Mouse (Mus musculus) stomach, embryonic 15.5 days (tissue): ENCODE data around the gene Macrod1. TPM values are rescaled to one million over a fixed set of nuclear protein-coding genes. Genes with fewer than 3 reads are reported as not detected.
A peak's percentile ranks its signal among the peaks of the same experiment; 100 is the strongest.

ENCODE experiments used
- ATAC-seq: fragments of 200-750 bp; cut with Nextera tagmentation; 2 replicates; pipeline ENCODE4 v1.8.0; 2017; ENCODE audit warnings: low read depth, moderate number of reproducible peaks, moderate TSS enrichment; ENCODE audit not compliant: insufficient read depth, low FRiP score
- H3K27ac ChIP-seq: fragments of 300-500 bp; sonication (generic); 2 replicates; pipeline ENCODE4 v1.5.1; 2015; ENCODE audit warnings: mild to moderate bottlenecking, inconsistent platforms
- H3K27me3 ChIP-seq: fragments of 300-500 bp; sonication (generic); replicated peaks from 2 replicates; pipeline ENCODE4 v1.6.1; 2015; ENCODE audit warnings: inconsistent platforms
- H3K36me3 ChIP-seq: fragments of 300-500 bp; sonication (generic); 2 replicates; pipeline ENCODE4 v1.6.1; 2015; ENCODE audit warnings: inconsistent platforms
- H3K4me1 ChIP-seq: fragments of 300-500 bp; sonication (generic); 2 replicates; pipeline ENCODE4 v1.6.1; 2015; ENCODE audit warnings: inconsistent platforms
- H3K4me2 ChIP-seq: fragments of 300-500 bp; sonication (generic); 2 replicates; pipeline ENCODE4 v1.6.1; 2015; ENCODE audit warnings: mild to moderate bottlenecking, inconsistent platforms
- H3K4me3 ChIP-seq: fragments of 300-500 bp; sonication (generic); replicated peaks from 2 replicates; pipeline ENCODE4 v1.5.1; 2015; ENCODE audit warnings: inconsistent platforms
- H3K9ac ChIP-seq: fragments of 300-500 bp; sonication (generic); 2 replicates; pipeline ENCODE4 v1.6.1; 2015; ENCODE audit warnings: inconsistent platforms
- H3K9me3 ChIP-seq: fragments of 300-500 bp; sonication (generic); 2 replicates; pipeline ENCODE4 v1.6.1; 2016; ENCODE audit warnings: inconsistent platforms
- WGBS: fragments of 180-500 bp; shearing (Covaris S2); methylation state at CpG from one replicate; pipeline ENCODE4 v1.1.7; 2015; 5-methylcytosine and 5-hydroxymethylcytosine counted together
- polyA plus RNA-seq: library from polyadenylated mRNA; unstranded; fragments of >200 nt; fragmentation: Nextera tagmentation; extraction: Ambion mirVana; gene quantifications from 2 replicates; pipeline ENCODE4 v1.2.1, GENCODE M21; 2015

Gene Macrod1
- polyA plus RNA-seq, 1 experiment from 2014 or later: 13.3 TPM

- Histone ChIP-seq H3K4me3 (peak overlapping the region; percentile 66), H3K27me3 (peaks cover 33% of the 10 kb centered on the region), H3K4me1 (peaks cover 23% of the 10 kb centered on the region), H3K9me3 (no peaks in the 10 kb centered on the region), H3K9ac (no peak overlapping the region), H3K27ac (no peak overlapping the region), H3K4me2 (peak overlapping the region; percentile 100), H3K36me3 (no peaks in the 10 kb centered on the region)
- WGBS: 1% methylated on average over 14 of the region's 15 CpGs
- ATAC-seq: no peak
These were observed 109.6 kb downstream of the Macrod1 start for GRCm38 (mm10) chr19:7166200-7166711.

DNA sequence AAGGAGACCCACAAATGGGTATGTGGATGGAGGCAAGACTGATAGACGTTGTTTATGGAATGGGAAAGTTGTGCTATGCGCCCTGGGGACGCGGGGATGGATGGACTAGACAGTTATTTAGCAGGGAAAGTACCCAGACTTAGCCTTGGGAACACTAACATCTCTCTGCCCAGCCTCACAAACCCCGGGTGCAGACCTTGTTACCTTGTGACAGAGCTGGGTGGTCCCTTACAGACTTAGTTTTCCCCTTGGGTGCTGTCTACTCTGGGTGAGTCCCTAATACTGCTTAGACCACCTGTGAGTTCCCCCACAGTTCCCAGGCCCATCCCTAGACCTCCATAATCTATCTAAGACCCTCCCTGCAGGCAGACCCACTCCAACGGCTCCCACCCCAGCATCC, 110.2 kb downstream of the Macrod1 start:
- Histone ChIP-seq H3K4me2 (no peak overlapping the region), H3K4me1 (peaks cover 28% of the 10 kb centered on the region), H3K36me3 (no peaks in the 10 kb centered on the region), H3K27ac (no peak overlapping the region), H3K9me3 (no peaks in the 10 kb centered on the region), H3K4me3 (no peak overlapping the region), H3K27me3 (peaks cover 33% of the 10 kb centered on the region), H3K9ac (no peak overlapping the region)
- no peak for ATAC-seq
- 23% methylated on average over 6 of the region's 6 CpGs for WGBS

DNA sequence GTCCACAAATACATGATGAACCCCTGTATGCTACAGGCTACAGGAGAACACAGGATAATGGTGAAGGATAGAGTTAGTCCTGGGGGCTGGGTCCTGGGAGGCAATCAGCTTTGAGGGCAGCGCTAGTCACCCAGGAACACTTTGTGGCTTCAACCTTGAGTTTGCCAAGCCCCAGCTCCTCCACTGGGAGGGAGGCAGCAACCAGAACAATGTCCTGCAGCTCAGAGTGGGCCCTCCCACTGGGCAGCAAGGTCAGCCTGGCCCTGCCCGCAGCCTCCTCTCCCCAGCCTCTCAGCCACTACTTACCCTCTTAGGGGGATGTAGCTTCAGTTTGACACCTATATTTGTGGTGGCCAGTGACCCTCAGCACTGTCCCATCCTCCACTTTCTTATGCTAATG, 111.8 kb downstream of the Macrod1 start:
- Histone ChIP-seq H3K9me3 (no peaks in the 10 kb centered on the region), H3K27ac (no peak overlapping the region), H3K27me3 (peaks cover 33% of the 10 kb centered on the region), H3K4me1 (peaks cover 36% of the 10 kb centered on the region), H3K4me3 (no peak overlapping the region), H3K4me2 (no peak overlapping the region), H3K36me3 (no peaks in the 10 kb centered on the region), H3K9ac (no peak overlapping the region)
- WGBS: 58% methylated on average over 2 of the region's 2 CpGs
- ATAC-seq: no peak

DNA sequence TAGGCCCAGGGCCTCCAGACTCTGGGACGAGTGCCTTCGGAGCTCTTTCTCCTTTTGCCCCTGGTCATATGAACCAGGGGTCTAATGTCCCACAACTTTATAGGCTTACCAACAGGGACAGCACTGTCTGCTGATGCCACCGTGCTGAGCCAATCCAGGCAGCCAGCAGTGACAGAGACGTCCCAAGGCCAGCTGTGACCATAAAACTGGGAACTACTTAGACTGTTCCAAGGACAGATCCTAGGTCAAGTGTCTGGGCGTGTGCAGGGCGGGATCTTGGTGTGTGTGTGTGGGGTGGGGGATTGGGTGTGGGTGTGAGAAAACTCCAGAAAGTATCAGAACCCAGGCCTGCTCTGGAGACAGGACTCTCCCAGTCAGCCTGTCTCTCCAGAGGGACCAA, 114.3 kb downstream of the Macrod1 start:
- no peak overlapping the region for H3K4me2 ChIP-seq
- no peak overlapping the region for H3K4me3 ChIP-seq
- H3K36me3 ChIP-seq: no peaks in the 10 kb centered on the region
- WGBS: 69% methylated on average over 6 of the region's 6 CpGs
- H3K4me1 ChIP-seq: peaks cover 22% of the 10 kb centered on the region
- H3K9ac ChIP-seq: no peak overlapping the region
- no peaks in the 10 kb centered on the region for H3K9me3 ChIP-seq
- no peak for ATAC-seq
- H3K27ac ChIP-seq: no peak overlapping the region
- peaks cover 16% of the 10 kb centered on the region for H3K27me3 ChIP-seq

GRCm38 (mm10) chr19:7171447-7171846, 114.8 kb downstream of the Macrod1 start:
- Histone ChIP-seq H3K36me3 (no peaks in the 10 kb centered on the region), H3K4me2 (no peak overlapping the region), H3K9ac (no peak overlapping the region), H3K27ac (no peak overlapping the region), H3K4me1 (peaks cover 22% of the 10 kb centered on the region), H3K4me3 (no peak overlapping the region), H3K9me3 (no peaks in the 10 kb centered on the region), H3K27me3 (peaks cover 10% of the 10 kb centered on the region)
- 17% methylated on average over 8 of the region's 8 CpGs for WGBS
- no peak for ATAC-seq

DNA sequence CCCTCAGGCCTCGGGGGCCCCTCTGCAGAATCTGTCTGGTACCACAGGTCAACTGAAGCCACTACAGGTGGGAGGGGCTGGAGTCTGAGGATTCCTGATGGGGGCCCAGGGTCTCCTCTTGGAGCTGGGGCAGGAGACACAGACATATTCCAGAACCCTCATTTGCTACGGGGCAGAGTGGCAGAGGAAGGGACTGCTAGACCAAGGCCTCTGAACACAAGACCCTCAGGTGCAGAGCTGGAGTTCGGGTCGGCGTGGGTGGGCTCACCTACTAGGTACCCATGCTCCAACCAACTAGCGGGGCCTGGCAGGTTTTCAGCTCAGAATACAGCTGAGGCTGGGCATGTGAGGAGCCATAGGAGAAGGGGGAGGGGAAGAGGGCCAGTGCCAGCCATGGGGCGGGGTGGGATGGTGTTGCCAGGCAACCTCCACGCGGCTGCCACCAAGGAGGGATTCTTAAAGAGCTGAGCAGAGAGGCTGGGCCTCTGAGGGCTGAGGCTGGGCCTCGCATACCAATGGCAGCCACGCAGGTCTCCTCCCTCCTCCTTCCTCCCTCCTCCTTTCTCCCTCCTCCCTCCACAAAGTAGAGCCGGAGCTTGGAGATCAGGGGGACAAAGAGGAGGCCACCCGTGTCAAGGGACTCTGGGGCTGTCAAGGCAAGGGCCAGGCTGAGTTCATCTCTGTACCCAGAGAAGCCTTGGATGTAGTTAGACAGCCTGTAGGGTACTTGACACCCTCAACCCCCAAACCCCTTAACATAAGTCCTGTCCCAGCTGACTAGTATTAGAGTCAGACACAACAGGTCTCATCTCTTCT, 115.6 kb downstream of the Macrod1 start:
- H3K27ac ChIP-seq: no peak overlapping the region
- no peak overlapping the region for H3K4me3 ChIP-seq
- H3K9me3 ChIP-seq: no peaks in the 10 kb centered on the region
- WGBS: 20% methylated on average over 11 of the region's 13 CpGs
- peaks cover 2% of the 10 kb centered on the region; the same call in 1 of the 2 replicates for H3K27me3 ChIP-seq
- ATAC-seq: peak; percentile 71
- no peak overlapping the region; the same call in 1 of the 2 replicates for H3K9ac ChIP-seq
- peaks cover 23% of the 10 kb centered on the region for H3K4me1 ChIP-seq
- no peak overlapping the region for H3K4me2 ChIP-seq
- H3K36me3 ChIP-seq: no peaks in the 10 kb centered on the region

DNA sequence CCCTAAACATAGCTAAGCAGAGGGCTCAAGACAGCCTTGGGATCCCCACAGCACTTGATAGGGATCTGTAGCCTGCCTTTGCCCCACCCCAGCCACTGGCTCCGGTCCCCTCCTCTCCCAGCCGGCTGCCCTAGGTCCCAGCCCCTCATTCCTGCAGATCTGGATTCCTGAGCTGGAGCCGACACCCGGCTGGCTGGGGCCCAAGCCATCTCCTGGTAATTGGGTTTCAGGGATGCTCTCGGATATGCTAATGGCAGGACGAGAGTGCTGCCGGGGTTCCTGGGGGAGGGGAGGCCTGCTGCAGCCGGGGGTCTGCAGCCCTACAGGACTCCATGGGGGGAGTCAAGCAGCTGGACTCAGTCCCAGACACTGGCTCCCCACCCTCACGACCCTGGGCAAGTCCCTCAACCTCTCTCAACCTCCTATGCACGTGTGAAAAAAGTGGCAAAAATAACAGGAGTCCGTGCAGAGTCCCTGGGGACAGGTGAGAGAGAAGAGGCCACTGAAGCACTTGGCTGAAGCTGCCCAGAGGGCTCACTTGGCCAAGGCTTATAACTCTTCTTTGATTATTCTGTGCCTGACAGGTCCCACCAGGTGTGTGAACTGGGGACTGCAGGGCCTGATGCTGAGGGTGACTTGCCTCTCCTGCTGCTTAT, 119.6 kb downstream of the Macrod1 start:
- no peak overlapping the region for H3K9ac ChIP-seq
- no peaks in the 10 kb centered on the region for H3K36me3 ChIP-seq
- no peak overlapping the region for H3K4me2 ChIP-seq
- no peak overlapping the region for H3K27ac ChIP-seq
- H3K27me3 ChIP-seq: no peaks in the 10 kb centered on the region
- H3K4me1 ChIP-seq: peaks cover 33% of the 10 kb centered on the region
- H3K4me3 ChIP-seq: no peak overlapping the region
- no peaks in the 10 kb centered on the region for H3K9me3 ChIP-seq
- ATAC-seq: no peak
- 17% methylated on average over 11 of the region's 11 CpGs for WGBS

DNA sequence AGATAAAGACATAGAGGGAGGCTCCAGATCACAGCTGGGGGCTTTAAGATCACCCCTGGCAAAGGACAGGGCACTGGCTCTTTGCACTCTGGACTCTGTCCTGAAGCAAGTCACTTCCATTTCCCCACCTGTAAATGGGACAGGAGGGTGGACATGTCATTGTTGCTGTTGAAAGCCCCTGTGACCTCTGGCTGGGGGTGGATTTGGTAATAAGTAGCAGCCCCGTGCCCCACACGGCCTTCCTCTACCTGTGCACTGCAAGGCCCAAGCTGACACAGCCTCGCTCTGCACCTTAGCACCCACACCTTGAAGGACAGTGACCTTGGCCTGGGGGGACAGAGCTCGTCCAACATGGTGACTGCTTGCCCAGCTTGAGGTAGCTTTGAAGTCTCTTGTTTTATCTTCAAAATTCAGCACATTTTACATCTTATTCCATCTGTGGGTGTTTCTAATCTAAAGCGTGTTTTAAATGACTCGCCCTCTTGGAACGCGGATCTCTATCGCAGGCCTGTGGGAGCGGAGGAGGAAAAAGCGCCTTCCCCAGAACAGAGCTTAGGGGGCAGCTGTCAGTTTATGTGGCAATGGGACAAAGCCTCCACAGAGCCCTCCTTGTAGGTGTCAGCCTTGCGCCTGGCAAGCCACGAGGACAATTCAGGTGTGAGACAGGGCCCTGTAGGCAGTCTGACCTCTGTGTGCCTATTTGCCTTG, 121.3 kb downstream of the Macrod1 start:
- no peak overlapping the region for H3K4me3 ChIP-seq
- no peak for ATAC-seq
- no peak overlapping the region for H3K9ac ChIP-seq
- H3K27me3 ChIP-seq: no peaks in the 10 kb centered on the region
- H3K36me3 ChIP-seq: no peaks in the 10 kb centered on the region
- H3K4me2 ChIP-seq: no peak overlapping the region
- H3K9me3 ChIP-seq: no peaks in the 10 kb centered on the region
- H3K27ac ChIP-seq: peak overlapping the region; percentile 1; the same call in 1 of the 2 replicates
- peaks cover 32% of the 10 kb centered on the region for H3K4me1 ChIP-seq
- whole genome bisulfite sequencing: 52% methylated on average over 13 of the region's 13 CpGs

GRCm38 (mm10) chr19:7178841-7179452, 122.3 kb downstream of the Macrod1 start:
- H3K4me3 ChIP-seq: no peak overlapping the region
- WGBS: 53% methylated on average over 3 of the region's 3 CpGs
- H3K4me2 ChIP-seq: no peak overlapping the region
- no peak for ATAC-seq
- 0 out of 2 replicates have a peak, but pooled peaks cover 7% of the 10 kb centered on the region for H3K27me3 ChIP-seq
- no peaks in the 10 kb centered on the region for H3K36me3 ChIP-seq
- peaks cover 32% of the 10 kb centered on the region for H3K4me1 ChIP-seq
- no peaks in the 10 kb centered on the region for H3K9me3 ChIP-seq
- H3K9ac ChIP-seq: no peak overlapping the region
- no peak overlapping the region for H3K27ac ChIP-seq

GRCm38 (mm10) chr19:7180756-7181405, 124.3 kb downstream of the Macrod1 start:
- Histone ChIP-seq H3K27me3 (0 out of 2 replicates have a peak, but pooled peaks cover 7% of the 10 kb centered on the region), H3K4me3 (no peak overlapping the region), H3K27ac (no peak overlapping the region), H3K9me3 (no peaks in the 10 kb centered on the region), H3K9ac (no peak overlapping the region), H3K4me2 (no peak overlapping the region), H3K4me1 (peaks cover 39% of the 10 kb centered on the region), H3K36me3 (no peaks in the 10 kb centered on the region)
- ATAC-seq: no peak
- 79% methylated on average over 8 of the region's 8 CpGs for WGBS

DNA sequence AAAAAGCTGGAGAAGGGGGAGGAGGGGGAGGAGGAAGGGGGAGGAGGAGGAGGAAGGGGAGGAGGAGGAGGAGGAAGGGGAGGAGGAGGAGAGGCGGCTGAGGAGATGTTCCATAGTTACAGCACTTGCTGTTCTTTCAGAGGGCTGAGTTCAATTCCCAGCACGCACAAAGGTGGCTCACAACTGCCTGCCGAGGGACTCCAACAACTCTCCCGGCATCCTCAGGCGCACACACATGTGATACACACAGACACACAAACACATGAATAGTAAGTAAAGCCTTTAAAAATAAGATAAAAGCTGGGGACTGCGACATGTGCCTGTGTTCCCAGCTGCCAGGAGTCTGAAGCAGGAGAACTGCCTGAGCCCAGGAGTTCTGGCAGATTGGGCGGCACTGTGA, 124.9 kb downstream of the Macrod1 start:
- no peaks in the 10 kb centered on the region for H3K9me3 ChIP-seq
- H3K4me1 ChIP-seq: peaks cover 38% of the 10 kb centered on the region
- peak overlapping the region; percentile 74; the same call in 1 of the 2 replicates for H3K27ac ChIP-seq
- H3K4me3 ChIP-seq: no peak overlapping the region
- no peak for ATAC-seq
- H3K9ac ChIP-seq: no peak overlapping the region
- H3K36me3 ChIP-seq: no peaks in the 10 kb centered on the region
- WGBS: 66% methylated on average over 7 of the region's 7 CpGs
- 0 out of 2 replicates have a peak, but pooled peaks cover 7% of the 10 kb centered on the region for H3K27me3 ChIP-seq
- no peak overlapping the region for H3K4me2 ChIP-seq
